Mouse (Mus musculus) kidney, adult 2 months (tissue): ENCODE measurements around the gene Gm5741. TPM values are rescaled to one million over a fixed set of nuclear protein-coding genes. Genes with fewer than 3 reads are reported as not detected.
A peak's percentile ranks its signal among the peaks of the same experiment; 100 is the strongest.

Experiments used
- DNase-seq: peaks from one replicate; pipeline ENCODE4 v3.0.0; 2021
- H3K27ac ChIP-seq: fragments of 200-500 bp; 2 replicates; pipeline ENCODE4 v1.5.1; 2012; ENCODE audit warnings: low read depth, low read length, control low read depth, inconsistent platforms; ENCODE audit not compliant: insufficient read depth
- H3K27me3 ChIP-seq: fragments of 200-500 bp; replicated peaks from 2 replicates; pipeline ENCODE4 v1.6.1; 2012; ENCODE audit warnings: mild to moderate bottlenecking, moderate library complexity, low read length, inconsistent platforms; ENCODE audit not compliant: control insufficient read depth, insufficient read depth
- H3K36me3 ChIP-seq: fragments of 200-500 bp; 2 replicates; pipeline ENCODE4 v1.6.1; 2012; ENCODE audit warnings: mild to moderate bottlenecking, moderate library complexity, low read length, inconsistent platforms; ENCODE audit not compliant: control insufficient read depth, insufficient read depth
- H3K4me1 ChIP-seq: fragments of 200-500 bp; 2 replicates; pipeline ENCODE4 v1.6.1; 2011; ENCODE audit warnings: low read length; ENCODE audit not compliant: control insufficient read depth, insufficient read depth
- H3K4me3 ChIP-seq: fragments of 200-500 bp; 2 replicates; pipeline ENCODE4 v1.5.1; 2011; ENCODE audit warnings: mild to moderate bottlenecking, low read depth, low read length, control low read depth; ENCODE audit not compliant: insufficient read depth
- CTCF ChIP-seq: fragments of 200-500 bp; conservative IDR thresholded peaks from 2 replicates; pipeline ENCODE4 v1.5.1; 2011; ENCODE audit warnings: low read depth, mild to moderate bottlenecking, control low read depth, low read length, moderate library complexity, mixed read lengths; ENCODE audit not compliant: insufficient read depth, insufficient read length
- POLR2A ChIP-seq: fragments of 200-500 bp; IDR thresholded peaks from one replicate; pipeline ENCODE4 v1.6.1; 2011; ENCODE audit warnings: low read depth, low read length, control low read depth
- WGBS: fragments of 180-500 bp; shearing (Covaris S2); methylation state at CpG from one replicate; pipeline ENCODE4 v1.1.7; 2018; 5-methylcytosine and 5-hydroxymethylcytosine counted together
- polyA plus RNA-seq: library from polyadenylated mRNA; depleted of rRNA; stranded (reverse); fragments of >200 nt; gene quantifications from 2 replicates; pipeline ENCODE4 v1.2.3, GENCODE M21; 2012

Gene Gm5741
- polyA plus RNA-seq, 1 experiment, result 0.91 TPM

GRCm38 (mm10) chr8:85081216-85081555 is 13.4 kb upstream of the Gm5741 start, which contains the start of gene Wdr83:
Gene Wdr83 (minus strand): TSS chr8:85081306.
- WGBS, result 1% methylated on average over 9 of the region's 9 CpGs
- Histone ChIP-seq H3K4me3 (peak within 1 kb of the TSS; percentile 79), H3K4me1 (peaks cover 15% of the 10 kb centered on the region), H3K27ac (peak within 1 kb of the TSS; percentile 26), H3K27me3 (no peaks in the 10 kb centered on the region), H3K36me3 (no peaks in the 10 kb centered on the region)
- TF ChIP-seq POLR2A (no peak), CTCF (no peak)
- DNase-seq, result peak; percentile 44

GRCm38 (mm10) chr8:85080532-85081215 is 12.9 kb upstream of the Gm5741 start, which contains the start of gene Wdr83os:
Gene Wdr83os (plus strand): TSS chr8:85080740.
- Histone ChIP-seq H3K27ac (peak within 1 kb of the TSS; percentile 26), H3K36me3 (no peaks in the 10 kb centered on the region), H3K27me3 (no peaks in the 10 kb centered on the region), H3K4me1 (peaks cover 15% of the 10 kb centered on the region), H3K4me3 (peak within 1 kb of the TSS; percentile 79)
- DNase-seq, result peak; percentile 75
- WGBS, result under 1% methylated on average over 30 of the region's 30 CpGs
- TF ChIP-seq CTCF, result no peak
- no peak for TF ChIP-seq POLR2A

GRCm38 (mm10) chr8:85080214-85080531 is 12.4 kb upstream of the Gm5741 start:
- peak overlapping the region; percentile 26 for H3K27ac ChIP-seq
- under 1% methylated on average over 25 of the region's 25 CpGs for WGBS

GRCm38 (mm10) chr8:85076993-85077392 is 9.2 kb upstream of the Gm5741 start:
- no peak for TF ChIP-seq POLR2A
- TF ChIP-seq CTCF, result peak; percentile 99
- Histone ChIP-seq H3K4me3 (no peak overlapping the region), H3K4me1 (peaks cover 16% of the 10 kb centered on the region), H3K27me3 (no peaks in the 10 kb centered on the region), H3K36me3 (no peaks in the 10 kb centered on the region), H3K27ac (no peak overlapping the region)
- WGBS, result 0% methylated on average over 2 of the region's 2 CpGs
- peak; percentile 88 for DNase-seq

More at GRCm38 (mm10) chr8:85080214-85080531, 12.4 kb upstream of the Gm5741 start:
- TF ChIP-seq POLR2A (no peak), CTCF (no peak)
- peak overlapping the region; percentile 79 for H3K4me3 ChIP-seq
- H3K36me3 ChIP-seq, result no peaks in the 10 kb centered on the region
- H3K27me3 ChIP-seq, result no peaks in the 10 kb centered on the region
- H3K4me1 ChIP-seq, result peaks cover 15% of the 10 kb centered on the region
- no peak for DNase-seq

GRCm38 (mm10) chr8:85076001-85076400 is 8.2 kb upstream of the Gm5741 start:
- H3K27me3 ChIP-seq, result no peaks in the 10 kb centered on the region
- DNase-seq, result peak; percentile 69
- H3K36me3 ChIP-seq, result no peaks in the 10 kb centered on the region

GRCm38 (mm10) chr8:85074617-85075016 is 6.8 kb upstream of the Gm5741 start:
- TF ChIP-seq POLR2A (no peak), CTCF (no peak)
- Histone ChIP-seq H3K27ac (no peak overlapping the region), H3K4me3 (no peak overlapping the region), H3K27me3 (no peaks in the 10 kb centered on the region), H3K36me3 (no peaks in the 10 kb centered on the region), H3K4me1 (peaks cover 12% of the 10 kb centered on the region; the same call in 1 of the 2 replicates)
- WGBS, result 80% methylated on average over 10 of the region's 10 CpGs
- DNase-seq, result no peak

More at GRCm38 (mm10) chr8:85076001-85076400, 8.2 kb upstream of the Gm5741 start:
- Histone ChIP-seq H3K4me3 (no peak overlapping the region), H3K27ac (no peak overlapping the region), H3K4me1 (peaks cover 10% of the 10 kb centered on the region; the same call in 1 of the 2 replicates)
- TF ChIP-seq CTCF (peak; percentile 65), POLR2A (no peak)
- WGBS, result 79% methylated on average over 9 of the region's 9 CpGs

- DNase-seq, result no peak
- no peak for TF ChIP-seq CTCF
- TF ChIP-seq POLR2A, result no peak
- 62% methylated on average over 10 of the region's 10 CpGs for WGBS
- no peak overlapping the region for H3K4me3 ChIP-seq
- peaks cover 10% of the 10 kb centered on the region; the same call in 1 of the 2 replicates for H3K4me1 ChIP-seq
- H3K36me3 ChIP-seq, result no peaks in the 10 kb centered on the region
- no peaks in the 10 kb centered on the region for H3K27me3 ChIP-seq
- H3K27ac ChIP-seq, result no peak overlapping the region
Measured at GRCm38 (mm10) chr8:85074167-85074566, 6.4 kb upstream of the Gm5741 start.
